Mouse (Mus musculus) lung, postnatal 14 days (tissue): ENCODE measurements at regions not wholly inside any gene's neighbourhood (a gene's known extent, or its start where the extent isn't known, plus 50 kb on each side); places are given as distances from the start of the nearest gene placed in this dataset.

Experiments
- DNase-seq: peaks from one replicate; pipeline ENCODE4 v3.0.0; 2021

GRCm38 (mm10) chr12:14415543-14416181, 263.8 kb upstream of the Fam84a start:
- DNase-seq, result no peak

DNA sequence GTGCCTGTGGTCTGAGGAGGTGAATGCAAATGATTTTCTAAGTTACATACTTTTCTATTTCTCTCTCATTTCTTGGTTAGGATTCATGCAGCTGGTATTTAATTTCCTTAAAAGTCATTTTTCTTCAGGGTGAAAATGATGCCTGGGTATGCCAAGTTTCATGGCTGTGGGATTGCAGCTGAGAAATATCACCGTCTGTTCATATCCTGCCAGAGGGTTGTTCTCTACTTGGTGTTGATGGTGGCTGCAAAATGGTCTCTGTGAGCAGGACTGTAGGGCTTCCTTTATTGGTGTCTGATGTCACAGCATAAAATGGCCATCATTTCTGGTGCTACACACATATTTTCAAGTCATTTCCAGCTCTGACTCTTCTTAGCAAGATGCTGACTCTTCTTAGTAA, 259.2 kb upstream of the Fam84a start:
- no peak for DNase-seq

DNA sequence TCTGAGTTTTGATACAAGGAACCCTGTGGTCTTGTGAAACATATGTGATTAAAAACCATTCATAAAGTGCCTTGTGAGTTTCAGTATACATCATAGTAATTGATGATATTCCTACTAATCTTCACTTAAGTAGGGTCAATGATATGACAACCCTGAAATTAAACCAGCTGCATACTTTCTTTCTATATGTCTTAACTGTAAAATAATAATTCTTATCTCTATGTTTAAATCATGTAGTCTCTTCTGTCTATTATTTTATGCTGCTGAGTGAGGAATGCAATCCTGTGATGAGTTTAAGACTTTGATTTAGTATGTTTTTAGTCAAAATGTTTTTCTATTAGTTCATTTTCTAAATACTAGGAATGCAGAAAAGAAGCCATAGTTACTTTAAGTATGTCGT, 253.9 kb upstream of the Fam84a start:
- no peak for DNase-seq

- DNase-seq, result no peak
Measured at GRCm38 (mm10) chr12:14376211-14376610, 224.4 kb upstream of the Fam84a start.

DNA sequence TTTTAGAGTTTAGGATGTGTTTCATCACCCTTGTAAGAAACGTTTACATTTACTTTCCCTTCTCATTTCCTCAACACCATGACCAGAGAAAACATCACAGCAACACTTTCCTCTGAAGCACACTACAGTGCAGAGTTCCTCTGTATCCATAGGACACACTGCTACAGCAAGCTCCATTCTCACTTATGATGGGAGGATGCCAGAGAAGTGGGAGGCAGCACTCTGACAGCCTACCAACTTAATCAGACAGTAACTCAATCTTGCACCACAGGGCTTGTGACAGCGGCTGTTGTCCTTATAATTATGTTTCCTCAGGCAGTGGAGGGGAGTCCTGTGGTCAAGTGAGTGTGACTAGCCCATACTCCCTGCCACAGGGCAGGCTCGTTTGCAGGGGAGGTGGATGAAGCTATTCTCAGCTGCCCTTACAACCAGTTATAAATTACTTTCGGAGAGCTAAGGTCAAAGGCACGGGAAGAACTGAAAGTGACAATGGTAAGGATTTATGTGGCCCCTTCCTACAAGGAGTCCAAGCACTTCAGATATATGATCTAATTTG, 186.5 kb upstream of the Fam84a start:
- no peak for DNase-seq

- DNase-seq, result no peak
Measured at GRCm38 (mm10) chr12:14337813-14338212, 186.0 kb upstream of the Fam84a start.

DNA sequence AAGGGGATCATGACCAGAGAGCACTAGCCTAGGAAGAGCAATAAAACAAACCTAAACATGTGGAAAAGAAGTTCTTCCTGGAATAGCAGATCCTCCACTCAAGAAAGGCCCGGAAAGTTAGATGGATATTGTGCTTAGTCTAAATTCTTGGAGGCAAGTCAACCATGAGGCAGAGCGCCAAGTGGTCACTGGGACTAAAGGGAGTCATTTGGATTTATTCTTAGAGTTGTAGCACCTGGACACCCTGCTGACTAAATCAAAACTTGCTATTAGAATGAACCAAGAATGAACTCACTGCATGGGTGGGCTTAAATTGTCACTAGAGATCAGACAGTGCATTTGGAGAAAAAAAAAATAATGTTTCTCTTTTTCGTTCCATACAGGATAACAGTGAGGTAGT, 166.8 kb upstream of the Fam84a start:
- no peak for DNase-seq

DNA sequence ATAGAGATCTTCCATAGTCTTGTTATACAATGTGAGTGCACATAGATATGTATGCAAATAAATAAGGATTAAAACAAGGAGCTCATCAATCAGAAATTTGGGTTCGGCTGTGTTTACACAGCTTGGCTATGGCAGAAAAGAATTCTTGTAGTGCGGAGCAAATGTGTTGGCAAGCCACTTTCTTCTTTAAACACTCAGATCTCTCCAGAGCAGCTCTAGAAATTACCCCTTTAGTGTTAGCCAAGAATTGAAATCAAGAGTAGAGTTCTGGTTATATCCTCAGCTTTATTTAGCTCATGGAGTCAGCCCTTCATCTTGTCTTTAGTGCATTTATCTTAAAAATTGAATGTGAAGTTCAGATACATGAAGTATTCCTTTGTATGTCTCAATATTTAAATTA, 164.5 kb upstream of the Fam84a start:
- no peak for DNase-seq

DNA sequence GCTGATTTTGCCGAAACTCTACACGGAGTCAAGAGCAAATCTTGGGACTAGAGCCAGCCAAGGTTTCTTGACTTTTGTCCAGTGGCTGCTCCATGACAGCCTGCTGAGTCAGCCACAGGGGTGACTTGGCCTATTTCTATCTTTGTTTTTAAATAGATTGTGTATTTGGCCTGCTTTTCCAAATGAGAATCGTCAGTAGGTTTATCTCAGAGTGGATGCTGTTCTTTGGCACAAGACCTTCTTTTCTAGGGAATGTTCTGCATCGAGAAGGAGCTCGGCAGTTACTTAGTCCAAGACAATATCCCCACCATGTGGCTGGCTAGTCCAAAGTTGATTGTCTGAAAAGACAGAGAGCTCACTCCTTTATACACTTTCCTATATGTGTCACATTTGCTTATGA, 163.9 kb upstream of the Fam84a start:
- DNase-seq, result peak; percentile 23

GRCm38 (mm10) chr12:14302366-14302930, 150.6 kb upstream of the Fam84a start:
- DNase-seq, result no peak

DNA sequence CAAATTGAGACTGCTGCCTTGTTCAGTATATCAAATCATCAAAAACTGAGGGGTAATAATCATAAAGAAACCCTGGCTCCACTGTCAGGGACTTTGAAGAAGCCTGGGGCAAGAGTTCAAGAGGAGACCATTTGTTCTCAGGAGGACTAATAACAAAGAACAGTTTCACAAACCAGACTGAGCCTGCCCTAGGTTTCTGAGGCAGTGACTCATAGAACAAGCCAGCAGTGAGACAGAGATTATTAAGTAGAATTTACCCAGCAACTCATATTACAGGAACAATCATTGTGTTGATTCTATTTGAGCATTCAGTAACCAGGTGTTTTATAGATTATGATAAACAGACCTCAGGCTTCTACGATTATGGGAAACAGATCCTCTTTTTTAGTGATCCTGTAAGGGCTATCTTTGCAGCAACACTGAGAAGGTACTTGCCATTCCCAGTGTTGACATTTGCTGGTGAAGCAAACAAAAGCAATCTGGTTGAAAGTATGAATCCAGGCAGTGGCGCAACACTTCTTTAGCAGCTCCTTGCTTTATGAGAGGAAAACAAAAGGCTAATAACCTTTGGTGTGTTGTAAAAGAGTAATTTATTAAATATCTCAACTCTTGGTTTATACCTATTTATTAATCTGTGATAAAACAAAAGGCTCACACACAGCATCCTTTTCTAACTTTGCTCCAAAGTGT, 150.0 kb upstream of the Fam84a start:
- DNase-seq, result no peak

DNA sequence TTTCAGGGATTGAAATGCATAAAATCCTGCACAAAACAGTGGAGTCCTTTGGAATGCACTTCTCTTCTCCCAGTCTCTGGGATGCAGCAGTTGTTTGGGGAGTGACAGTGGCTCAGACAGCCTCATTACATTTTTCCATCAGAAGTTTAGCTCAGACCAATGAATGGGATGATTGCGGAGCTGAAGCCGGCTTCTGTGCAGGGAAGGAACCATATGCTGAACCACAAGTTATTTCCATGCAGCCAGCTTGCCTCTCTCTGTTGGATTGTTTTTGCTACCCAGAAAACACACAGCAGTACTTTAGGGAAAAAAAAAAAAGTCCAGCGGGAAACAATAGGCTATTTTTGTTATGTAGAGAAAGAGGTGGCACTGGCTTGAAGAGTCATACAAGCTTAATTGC, 140.2 kb upstream of the Fam84a start:
- no peak for DNase-seq

DNA sequence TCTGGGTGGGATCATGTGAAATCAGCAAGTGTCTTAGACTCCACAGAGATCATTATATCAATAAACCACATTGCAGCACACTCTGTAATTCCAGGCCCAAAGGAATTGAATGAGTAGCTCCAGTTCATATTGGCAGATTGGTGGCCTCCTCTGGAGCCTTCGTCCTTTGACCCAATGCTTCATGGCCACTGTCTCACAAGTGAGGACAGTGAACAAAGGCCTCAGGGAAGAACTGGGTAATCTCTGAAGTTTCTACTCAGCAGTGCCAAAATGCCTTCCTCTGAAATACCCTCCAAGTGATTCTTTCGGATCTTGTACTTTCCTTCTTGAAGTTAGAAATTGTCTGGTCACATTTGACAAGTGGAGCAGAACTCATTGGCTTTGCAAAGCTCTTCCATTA, 135.8 kb upstream of the Fam84a start:
- DNase-seq, result no peak

DNA sequence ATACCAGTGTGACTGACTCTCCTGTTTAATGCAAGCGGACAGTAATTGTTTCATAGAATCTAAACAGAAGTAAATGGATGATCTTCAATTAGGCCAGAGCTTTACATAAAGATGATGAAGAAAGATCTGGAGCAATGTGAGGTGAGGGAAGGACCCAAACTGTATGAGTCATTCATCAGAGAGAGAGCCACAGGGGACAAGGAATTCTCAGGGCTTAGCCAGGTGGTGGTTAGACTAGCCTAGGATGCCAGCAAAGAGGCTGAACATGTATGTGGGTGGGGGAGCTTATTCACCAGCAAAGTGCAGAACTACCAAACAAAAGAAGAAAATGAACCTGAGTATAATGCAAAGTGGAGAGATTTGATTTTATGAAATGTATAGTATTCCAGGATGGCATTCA, 134.8 kb upstream of the Fam84a start:
- no peak for DNase-seq

- DNase-seq, result peak; percentile 62
Measured at GRCm38 (mm10) chr12:14285870-14286535, 134.1 kb upstream of the Fam84a start.

DNA sequence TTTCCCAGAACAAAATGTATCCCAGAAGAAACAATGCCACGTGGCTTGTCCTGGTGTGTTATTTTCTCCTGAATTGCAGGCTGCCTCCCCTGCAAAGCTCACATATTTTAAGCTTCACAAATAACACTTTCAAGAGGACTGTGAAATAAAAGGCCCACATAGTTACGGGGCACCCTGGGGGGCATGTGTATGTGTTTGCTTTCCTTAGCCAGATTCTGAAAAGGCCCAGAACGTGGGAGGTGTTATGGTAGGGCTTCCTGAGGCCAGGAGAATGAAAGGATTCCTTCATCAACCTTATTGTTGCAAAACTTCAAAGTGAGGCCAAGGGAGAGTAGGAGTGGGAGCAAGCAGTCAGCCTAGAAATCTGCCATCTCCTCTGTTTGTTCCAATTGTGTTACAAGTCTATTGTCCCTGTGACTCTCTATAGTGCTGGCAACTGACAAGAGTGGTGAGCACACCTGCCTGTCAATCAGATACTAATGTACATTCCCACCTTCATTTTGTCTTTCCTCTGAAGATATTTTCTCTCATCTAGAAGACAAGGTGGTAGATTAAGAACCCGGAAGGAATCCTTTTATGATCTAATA, 131.3 kb upstream of the Fam84a start:
- DNase-seq, result no peak

- DNase-seq, result no peak
Measured at GRCm38 (mm10) chr12:14275265-14275664, 123.4 kb upstream of the Fam84a start.

- DNase-seq, result no peak
Measured at GRCm38 (mm10) chr12:14274796-14275195, 122.9 kb upstream of the Fam84a start.

DNA sequence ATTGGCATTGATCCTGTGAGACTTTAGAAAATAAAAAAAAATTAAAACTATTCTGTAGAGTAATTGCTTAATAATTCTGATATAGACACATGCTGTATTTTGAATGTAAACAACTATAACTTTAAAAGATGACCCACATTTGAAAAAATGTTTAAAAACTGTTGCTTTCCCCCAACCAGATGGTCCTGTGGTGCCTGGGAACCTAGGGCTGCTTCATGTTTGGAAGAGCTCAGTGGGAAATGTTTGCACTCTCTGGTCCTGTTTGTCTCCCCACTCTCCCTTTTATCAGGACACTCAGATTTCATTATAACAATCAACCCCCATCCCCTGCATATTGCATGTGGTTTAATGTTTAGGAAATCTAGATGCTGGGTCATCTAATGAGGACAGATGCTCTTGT, 119.4 kb upstream of the Fam84a start:
- no peak for DNase-seq

DNA sequence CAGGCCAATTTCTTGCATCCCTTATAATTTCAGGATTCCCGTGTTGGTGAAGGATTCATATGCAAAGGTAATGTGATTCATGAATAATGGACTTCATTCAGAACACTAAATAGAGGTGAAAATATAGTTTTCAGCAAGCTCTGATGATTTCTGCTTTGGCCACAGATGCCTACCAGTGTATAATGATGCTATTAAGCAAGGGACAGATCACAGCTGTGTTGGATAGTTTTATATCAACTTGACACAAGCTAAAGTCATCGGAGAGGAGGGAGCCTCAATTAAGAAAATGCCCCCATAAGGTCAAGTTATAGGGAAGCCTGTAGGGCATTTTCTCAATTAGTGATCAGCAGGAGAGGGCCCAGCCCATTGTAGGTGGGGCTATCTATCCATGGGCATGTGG, 109.2 kb upstream of the Fam84a start:
- no peak for DNase-seq

DNA sequence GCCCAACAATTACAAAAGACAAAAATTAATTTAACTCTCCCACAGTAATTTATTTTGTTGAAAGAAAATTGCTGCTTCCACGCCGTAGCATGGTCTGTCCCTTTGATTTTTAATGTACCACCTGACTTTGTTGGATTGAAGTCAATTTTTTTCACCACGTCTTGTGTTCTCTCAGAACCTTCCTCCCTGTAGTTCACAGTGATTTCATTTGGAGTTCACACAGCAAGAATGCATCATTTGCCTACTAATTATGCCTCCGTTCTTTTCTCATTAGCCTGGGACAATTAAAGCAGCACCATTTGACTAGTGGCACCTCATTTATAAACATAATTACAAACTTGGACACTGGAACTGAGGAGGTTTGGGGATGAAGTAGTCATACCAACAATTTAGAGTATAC, 108.4 kb upstream of the Fam84a start:
- no peak for DNase-seq

DNA sequence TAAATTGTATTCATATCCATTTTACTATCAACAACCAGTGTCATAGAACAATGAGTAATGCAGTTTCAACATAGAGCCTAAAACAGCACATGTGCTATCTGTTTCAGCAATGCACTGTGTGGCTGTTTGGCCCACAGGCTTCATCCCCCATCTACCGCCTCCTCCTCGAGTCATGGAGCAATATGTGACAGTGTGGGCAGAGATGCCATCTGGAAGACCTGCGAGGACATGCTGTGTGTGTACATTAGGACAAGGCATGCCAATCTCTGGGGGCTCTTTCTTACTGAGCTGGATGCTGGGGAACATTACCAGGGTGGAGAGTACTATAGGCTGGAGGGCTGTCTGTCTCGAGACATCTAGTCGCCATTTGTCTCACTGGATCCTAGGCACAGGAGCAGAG, 101.5 kb upstream of the Fam84a start:
- no peak for DNase-seq

GRCm38 (mm10) chr12:14250124-14250523, 98.3 kb upstream of the Fam84a start:
- DNase-seq, result no peak
